ENCODE assay signal across 34 mouse cellular contexts in the genomic region with DNA sequence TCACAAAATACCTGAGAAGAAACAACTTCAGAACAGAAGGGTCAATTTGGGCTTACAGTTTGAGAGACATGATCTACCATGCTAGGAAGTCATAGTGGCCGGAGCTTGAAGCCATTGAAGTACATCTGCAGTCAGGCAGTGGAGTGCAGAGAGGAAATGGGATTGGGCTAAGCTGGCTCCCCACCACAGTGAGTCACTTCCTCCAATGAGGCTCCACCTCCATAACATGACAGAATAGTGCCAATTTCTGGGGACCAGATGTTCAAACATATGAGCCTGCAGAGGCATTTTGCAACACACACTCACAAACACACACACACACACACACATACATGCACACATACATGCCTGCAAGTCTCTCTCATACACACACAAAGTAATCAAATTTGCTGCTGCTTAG.
A peak's percentile ranks its signal among the peaks of the same experiment; 100 is the strongest.
DNase-seq lines count a peak whose midpoint lies in the region; ATAC-seq and TF ChIP-seq lines count a peak whose summit lies in the region.
"Had no signal": no experiment of that assay in that cellular context is flagged by ENCODE, and none has a peak within 500 bp of the region (broad histone marks: within the 10 kb centered on the region; RNA-seq: fewer than 3 reads in every experiment).

No protein-coding gene starts in this region.

- H3K27me3 ChIP-seq in embryonic facial prominence, embryonic 14.5 days (replicated peaks; ENCODE audit: control insufficient read depth, insufficient read depth, low read length), result no peaks in the 10 kb centered on the region
- no peaks in the 10 kb centered on the region for H3K27me3 ChIP-seq in embryonic facial prominence, embryonic 10.5 days (replicated peaks; ENCODE audit: low read depth, poor library complexity, severe bottlenecking)
- H3K27me3 ChIP-seq: hindbrain, embryonic 15.5 days; kidney, embryonic 15.5 days; limb, embryonic 12.5 days; liver, embryonic 15.5 days; lung, embryonic 15.5 days; neural tube, embryonic 15.5 days had no signal

- ATAC-seq in embryonic facial prominence, embryonic 14.5 days (ENCODE audit: low read depth), result no peak
- ATAC-seq in hematopoietic stem cell, adult 5-6 weeks (replicated peaks in 1 of 2; ENCODE audit: insufficient read depth in 1 of 2, low FRiP score in 2 of 2, low TSS enrichment in 1 of 2, low read depth in 1 of 2, poor library complexity in 2 of 2, severe bottlenecking in 2 of 2), result peak; percentile 45 to 78; a peak in 3 of 4 replicates
- ATAC-seq: activated CD4-positive, CD25-positive, alpha-beta regulatory T cell, adult 4 months; CD4-positive, CD25-positive, alpha-beta regulatory T cell, adult 4 months; inflammation-experienced regulatory T-cells, adult 6 months had no signal

- H3K9ac ChIP-seq in embryonic facial prominence, embryonic 14.5 days (ENCODE audit: low read depth, low read length), result no peak overlapping the region
- H3K9ac ChIP-seq: hindbrain, embryonic 15.5 days; kidney, embryonic 15.5 days; limb, embryonic 12.5 days; liver, embryonic 15.5 days; lung, embryonic 15.5 days; neural tube, embryonic 15.5 days had no signal

- H3K4me3 ChIP-seq in embryonic facial prominence, embryonic 14.5 days (ENCODE audit: low read depth, low read length), result no peak overlapping the region
- no peak overlapping the region for H3K4me3 ChIP-seq in embryonic facial prominence, embryonic 10.5 days
- H3K4me3 ChIP-seq in bone marrow macrophage, adult 2 months (ENCODE audit: insufficient read depth, low read length), result no peak overlapping the region
- H3K4me3 ChIP-seq: forebrain, embryonic 10.5 days; hindbrain, embryonic 15.5 days; kidney, embryonic 15.5 days; layer of hippocampus, adult 2 months; left cerebral cortex, adult 2 months; limb, embryonic 12.5 days; liver, embryonic 15.5 days; lung, embryonic 15.5 days; neural tube, embryonic 15.5 days had no signal

- no peaks in the 10 kb centered on the region for H3K4me1 ChIP-seq in embryonic facial prominence, embryonic 14.5 days (ENCODE audit: control insufficient read depth, insufficient read depth, low read length)
- H3K4me1 ChIP-seq in embryonic facial prominence, embryonic 10.5 days, result no peaks in the 10 kb centered on the region
- H3K4me1 ChIP-seq in bone marrow macrophage, adult 2 months (ENCODE audit: control insufficient read depth, insufficient read depth, low read length), result peaks cover 32% of the 10 kb centered on the region
- H3K4me1 ChIP-seq: forebrain, embryonic 10.5 days; hindbrain, embryonic 15.5 days; kidney, embryonic 15.5 days; limb, embryonic 12.5 days; liver, embryonic 15.5 days; lung, embryonic 15.5 days; neural tube, embryonic 15.5 days had no signal

- TF ChIP-seq CTCF in bone marrow macrophage, adult 2 months (IDR thresholded peaks at IDR 0.05; ENCODE audit: low read depth, low read length), result no peak

- H3K4me2 ChIP-seq in embryonic facial prominence, embryonic 14.5 days (ENCODE audit: low read depth, low read length), result no peak overlapping the region
- H3K4me2 ChIP-seq: heart, embryonic 11.5 days; hindbrain, embryonic 15.5 days; kidney, embryonic 15.5 days; limb, embryonic 12.5 days; liver, embryonic 15.5 days; lung, embryonic 15.5 days; neural tube, embryonic 15.5 days had no signal

- H3K9me3 ChIP-seq in embryonic facial prominence, embryonic 14.5 days (ENCODE audit: control insufficient read depth, low read length), result no peaks in the 10 kb centered on the region
- no peaks in the 10 kb centered on the region; the same call in 1 of the 2 replicates for H3K9me3 ChIP-seq in embryonic facial prominence, embryonic 10.5 days
- H3K9me3 ChIP-seq: forebrain, embryonic 10.5 days; hindbrain, embryonic 15.5 days; kidney, embryonic 15.5 days; limb, embryonic 12.5 days; liver, embryonic 15.5 days; lung, embryonic 15.5 days; neural tube, embryonic 15.5 days had no signal

- no peak overlapping the region for H3K27ac ChIP-seq in embryonic facial prominence, embryonic 14.5 days (replicated peaks; ENCODE audit: low read depth, low read length)
- no peak overlapping the region for H3K27ac ChIP-seq in embryonic facial prominence, embryonic 10.5 days (replicated peaks)
- peak overlapping the region; percentile 19; the same call in 1 of the 2 replicates for H3K27ac ChIP-seq in bone marrow macrophage, adult 2 months (ENCODE audit: insufficient read depth, low read depth, low read length)
- H3K27ac ChIP-seq: forebrain, embryonic 10.5 days; hindbrain, embryonic 15.5 days; kidney, embryonic 15.5 days; layer of hippocampus, adult 2 months; left cerebral cortex, adult 2 months; limb, embryonic 12.5 days; liver, embryonic 15.5 days; lung, embryonic 15.5 days; neural tube, embryonic 15.5 days; stomach, postnatal 0 days had no signal

- DNase-seq in embryonic facial prominence, embryonic 14.5 days (ENCODE audit: low spot score), result peak; percentile 56
- DNase-seq in embryonic facial prominence, embryonic 10.5 days (ENCODE audit: low spot score), result no peak
- DNase-seq in 3134 (ENCODE audit: extremely low read depth, insufficient read length, low spot score), result peak; percentile 42
- DNase-seq in cerebellum, postnatal 4 days (ENCODE audit: low spot score in 2 of 2), result no peak
- DNase-seq in kidney, adult 8-10 months, result no peak
- DNase-seq in yolk sac, embryonic 10.5 days (ENCODE audit: low spot score), result no peak
- DNase-seq: adrenal gland, adult 2 months; adrenal gland, postnatal 36 days; cerebellum, adult 8-10 months; cerebellum, postnatal 25 days; gastrocnemius, postnatal 14 days; heart, postnatal 4 days; kidney, adult 11 months; kidney, postnatal 25 days; lung, postnatal 36 days; midbrain, embryonic 14.5 days; retina, postnatal 1 day; thymus, adult 18-20 months had no signal

- 68% methylated on average over 1 of the region's 1 CpGs for WGBS in embryonic facial prominence, embryonic 14.5 days
- 78% methylated on average over 1 of the region's 1 CpGs for WGBS in embryonic facial prominence, embryonic 10.5 days

- TF ChIP-seq POLR2A in bone marrow macrophage, adult 2 months (IDR thresholded peaks at IDR 0.05; ENCODE audit: borderline replicate concordance, low read depth, low read length), result no peak

- no peaks in the 10 kb centered on the region for H3K36me3 ChIP-seq in embryonic facial prominence, embryonic 14.5 days (ENCODE audit: control insufficient read depth, insufficient read depth, low read length)
- H3K36me3 ChIP-seq in embryonic facial prominence, embryonic 10.5 days (replicated peaks), result no peaks in the 10 kb centered on the region
- H3K36me3 ChIP-seq: forebrain, embryonic 10.5 days; hindbrain, embryonic 15.5 days; kidney, embryonic 15.5 days; limb, embryonic 12.5 days; liver, embryonic 15.5 days; lung, embryonic 15.5 days; neural tube, embryonic 15.5 days had no signal

Comparison
In these comparisons a context has a peak if more than half of its experiments do, and no peak if none do; other contexts are left out.
1. DNase-seq: peak in embryonic facial prominence, embryonic 14.5 days (single experiment) and 3134 (single experiment); none in embryonic facial prominence, embryonic 10.5 days (single experiment), cerebellum, postnatal 4 days (0 of 2), kidney, adult 8-10 months (0 of 2) and yolk sac, embryonic 10.5 days (single experiment).